Mouse (Mus musculus) gastrocnemius, postnatal 36 days (tissue): ENCODE data around the gene AC124108.1. TPM values are rescaled to one million over a fixed set of nuclear protein-coding genes. Genes with fewer than 3 reads are reported as not detected.

Experiments
- DNase-seq, 2 experiments: peaks; one replicate each; pipeline ENCODE4 v3.0.0; 2022
- intact Hi-C: fragments of 180-260 bp; cut with DNase I; formaldehyde crosslinking; loops from one replicate; pipeline ENCODE4 v1.15.1; 2025
- microRNA-seq, 2 experiments: library from miRNA; unstranded; fragments of <30 nt; microRNA quantifications; one replicate each; pipeline ENCODE4 v1.2.0; 2021
- total RNA-seq, 2 experiments: library from RNA; stranded (reverse); gene quantifications; 2 replicates each; pipeline ENCODE4 v1.2.3; 2021

AC124108.1 gene
- total RNA-seq, 2 experiments from 2014 or later: not detected

GRCm38 (mm10) chr1:132233566-132233965 lies 42.3 kb downstream of the AC124108.1 start:
- intact Hi-C loops: no loop called here
- DNase-seq: no peak

GRCm38 (mm10) chr1:132234757-132235273 lies 43.6 kb downstream of the AC124108.1 start:
- intact Hi-C loops: no loop called here
- DNase-seq: no peak

GRCm38 (mm10) chr1:132237585-132238159 lies 46.4 kb downstream of the AC124108.1 start:
- intact Hi-C loops: loop anchor here (2.0 kb wide), 2 partner anchors 81 to 119 kb away; no protein-coding TSS in a partner anchor
- DNase-seq: peak; percentile 31 to 43

GRCm38 (mm10) chr1:132245010-132245409 lies 53.8 kb downstream of the AC124108.1 start:
- DNase-seq: no peak

GRCm38 (mm10) chr1:132246137-132246536 lies 54.9 kb downstream of the AC124108.1 start:
- intact Hi-C loops: no loop called here
- DNase-seq: no peak

More at GRCm38 (mm10) chr1:132245010-132245409, 53.8 kb downstream of the AC124108.1 start:
- intact Hi-C loops: no loop called here

GRCm38 (mm10) chr1:132246641-132247040 lies 55.4 kb downstream of the AC124108.1 start:
- DNase-seq: no peak
- intact Hi-C loops: no loop called here

- intact Hi-C loops: no loop called here
- no peak for DNase-seq
Observed at GRCm38 (mm10) chr1:132254467-132254866, 63.2 kb downstream of the AC124108.1 start.

Small RNA genes lying within 50 kb of the gene (microRNA-seq; reads per million reads assigned to microRNA genes)
- gene Mir135b: 1.5 to 7.9 reads per million in 2 experiments

Other genes with a start within 250 kb of the AC124108.1 start
- 1 to 10 TPM; 1.9 to 2.1 TPM for gene Slc45a3, start 228.5 kb upstream of the AC124108.1 start, total RNA-seq
- gene Elk4, start 183.8 kb upstream of the AC124108.1 start, total RNA-seq: 10 to 100 TPM; 60.7 to 64.9 TPM
- 1 to 10 TPM; 3.7 to 3.9 TPM for gene Mfsd4a, start 123.4 kb upstream of the AC124108.1 start, total RNA-seq
- 1 to 10 TPM; 2.5 to 4.2 TPM for gene Cdk18, start 51.8 kb upstream of the AC124108.1 start, total RNA-seq
- not detected for gene Lemd1, start within 50 bp of the AC124108.1 start, total RNA-seq
- not detected for gene Gm10188, start 38.3 kb downstream of the AC124108.1 start, total RNA-seq
- gene Klhdc8a, start 107.2 kb downstream of the AC124108.1 start, total RNA-seq: under 1 TPM; 0.07 to 0.10 TPM
- under 1 TPM; 0.59 to 0.99 TPM for gene Nuak2, start 124.7 kb downstream of the AC124108.1 start, total RNA-seq
- 10 to 100 TPM; 29.6 to 34.5 TPM for gene Tmcc2, start 199.8 kb downstream of the AC124108.1 start, total RNA-seq
- 1 to 10 TPM; 8.9 to 9.2 TPM for gene Dstyk, start 226.1 kb downstream of the AC124108.1 start, total RNA-seq